Mouse (Mus musculus) erythroid progenitor cell, adult 5-6 weeks (primary cell): ENCODE measurements at regions not wholly inside any gene's neighbourhood (a gene's known extent, or its start where the extent isn't known, plus 50 kb on each side); places are given as distances from the start of the nearest gene placed in this dataset.
A peak's percentile ranks its signal among the peaks of the same experiment; 100 is the strongest.

Experiments used
- ATAC-seq: replicated peaks from 2 replicates; pipeline ENCODE4 v1.8.0; 2016; ENCODE audit warnings: moderate number of reproducible peaks, mild to moderate bottlenecking, moderate TSS enrichment, inconsistent platforms; ENCODE audit not compliant: poor library complexity, low FRiP score, severe bottlenecking

DNA sequence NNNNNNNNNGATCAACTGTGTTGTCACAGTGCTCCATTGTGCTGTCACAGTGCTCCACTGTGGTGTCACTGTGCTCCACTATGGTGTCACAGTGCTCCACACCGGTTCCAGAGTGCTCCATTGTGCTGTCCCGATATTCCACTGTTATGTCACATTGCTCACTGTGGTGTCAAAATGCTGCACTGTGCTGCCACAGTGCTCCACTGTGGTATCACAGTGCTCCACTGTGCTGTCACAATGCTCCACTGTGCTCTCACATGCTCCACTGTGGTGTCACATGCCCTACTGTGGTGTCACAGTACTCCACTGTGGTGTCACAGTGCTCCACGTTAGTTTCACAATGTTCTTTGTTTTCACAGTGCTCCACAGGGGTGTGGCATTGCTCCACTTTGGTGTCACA lies 359.3 kb upstream of the Olfr161 start:
- ATAC-seq: peak; percentile 47; the same call in 1 of the 2 replicates

DNA sequence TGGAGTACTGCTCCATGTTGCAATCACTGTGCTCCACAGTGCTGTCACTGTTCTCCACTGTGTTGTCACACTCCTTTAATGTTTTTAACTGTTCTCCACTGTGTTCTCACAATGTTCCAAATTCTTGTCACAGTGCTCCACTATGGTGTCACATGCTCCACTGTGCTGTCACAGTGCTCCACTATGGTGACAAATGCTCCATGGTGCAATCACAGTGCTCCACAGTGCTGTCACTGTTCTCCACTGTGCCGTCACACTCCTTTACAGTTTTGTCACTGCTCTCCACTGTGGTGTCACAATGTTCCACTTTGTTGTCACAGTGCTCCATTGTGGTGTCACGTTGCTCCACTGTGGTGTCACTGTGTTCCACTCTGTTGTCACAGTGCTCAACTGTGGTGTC lies 358.2 kb upstream of the Olfr161 start:
- no peak for ATAC-seq

DNA sequence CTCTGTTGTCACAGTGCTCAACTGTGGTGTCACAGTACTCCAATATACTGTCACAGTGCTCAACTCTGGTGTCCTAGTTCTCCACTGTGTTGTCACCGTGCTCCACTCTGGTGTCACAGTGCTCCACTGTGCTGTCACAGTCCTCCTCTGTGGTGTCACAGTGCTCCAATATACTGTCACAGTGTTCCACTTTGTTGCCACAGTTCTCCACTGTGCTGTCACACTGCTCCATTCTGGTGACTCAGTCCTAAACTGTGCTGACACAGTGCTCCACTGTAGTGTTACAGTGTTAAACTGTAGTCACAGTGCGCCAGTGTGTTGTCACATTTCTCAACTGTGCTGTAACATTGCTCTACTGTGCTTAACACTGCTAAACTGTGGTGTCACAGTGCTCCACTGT lies 356.8 kb upstream of the Olfr161 start:
- no peak for ATAC-seq

DNA sequence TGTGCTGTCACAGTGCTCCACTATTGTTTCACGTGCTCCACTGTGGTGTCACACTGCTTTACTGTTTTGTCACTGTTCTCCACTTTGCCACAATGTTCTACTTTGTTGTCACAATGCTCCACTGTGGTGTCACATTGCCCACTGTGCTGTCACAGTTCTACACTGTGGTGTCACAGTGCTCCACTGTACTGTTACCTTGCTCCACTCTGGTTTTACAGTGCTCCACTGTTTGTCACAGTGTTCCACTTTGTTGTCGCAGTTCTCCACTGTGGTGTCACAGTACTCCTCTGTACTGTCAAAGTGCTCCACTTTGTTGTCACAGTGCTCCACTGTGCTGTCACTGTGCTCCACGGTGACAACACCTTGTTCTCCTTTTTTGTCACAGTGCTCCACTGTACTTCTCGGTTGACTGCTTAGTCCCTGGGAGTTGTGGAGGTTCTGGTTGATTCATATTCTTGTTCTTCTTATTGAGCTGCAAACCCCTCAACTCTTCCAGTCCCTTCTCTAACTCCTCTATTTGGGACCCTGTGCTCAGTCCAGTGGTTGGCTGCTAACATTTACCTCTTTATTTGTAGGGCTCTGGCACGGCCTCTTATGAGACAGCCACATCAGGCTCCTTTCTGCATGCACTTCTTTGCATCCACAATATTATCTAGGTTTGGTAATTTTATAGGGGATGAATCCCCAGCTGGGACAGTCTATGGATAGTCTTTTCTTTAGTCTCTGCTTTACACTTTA lies 349.7 kb upstream of the Olfr161 start:
- 0 out of 2 replicates have a peak, but pooled peaks have one; percentile 5 for ATAC-seq

DNA sequence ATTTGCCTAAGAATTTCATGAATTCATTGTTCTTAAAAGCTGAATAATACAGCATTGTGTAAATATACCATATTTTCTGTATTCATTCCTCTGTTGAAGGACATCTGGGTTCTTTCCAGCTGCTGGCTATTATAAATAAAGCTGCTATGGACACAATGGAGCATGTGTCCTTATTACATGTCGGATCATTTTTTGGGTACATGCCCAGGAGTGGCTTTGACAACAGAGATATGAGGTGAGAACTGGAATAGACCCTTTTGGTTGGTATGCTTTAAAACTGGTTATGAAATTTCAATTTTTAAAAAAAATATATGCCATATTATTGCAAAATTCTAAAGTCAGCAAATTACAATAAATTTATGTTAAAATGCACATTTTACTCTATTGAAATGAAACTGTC lies 348.9 kb upstream of the Olfr161 start:
- no peak for ATAC-seq

DNA sequence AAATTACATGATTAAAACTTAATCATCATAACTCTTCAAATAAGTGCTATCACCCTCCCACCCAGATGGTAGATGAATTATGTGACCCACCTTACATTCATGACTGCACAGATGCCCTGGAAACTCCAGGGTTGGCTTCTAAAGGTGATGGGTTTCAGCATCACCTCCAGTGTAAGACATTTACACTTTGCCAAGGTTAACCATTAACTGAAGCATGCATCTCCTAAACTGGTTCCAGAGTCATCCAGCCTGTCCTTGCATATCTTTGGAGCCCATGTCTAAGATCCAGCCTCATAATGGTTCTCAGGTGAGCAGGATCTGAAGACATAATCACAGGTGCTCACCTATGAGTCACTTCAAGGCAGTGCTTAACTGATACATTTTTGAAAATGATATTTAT lies 344.4 kb upstream of the Olfr161 start:
- ATAC-seq: 0 out of 2 replicates have a peak, but pooled peaks have one; percentile 43

DNA sequence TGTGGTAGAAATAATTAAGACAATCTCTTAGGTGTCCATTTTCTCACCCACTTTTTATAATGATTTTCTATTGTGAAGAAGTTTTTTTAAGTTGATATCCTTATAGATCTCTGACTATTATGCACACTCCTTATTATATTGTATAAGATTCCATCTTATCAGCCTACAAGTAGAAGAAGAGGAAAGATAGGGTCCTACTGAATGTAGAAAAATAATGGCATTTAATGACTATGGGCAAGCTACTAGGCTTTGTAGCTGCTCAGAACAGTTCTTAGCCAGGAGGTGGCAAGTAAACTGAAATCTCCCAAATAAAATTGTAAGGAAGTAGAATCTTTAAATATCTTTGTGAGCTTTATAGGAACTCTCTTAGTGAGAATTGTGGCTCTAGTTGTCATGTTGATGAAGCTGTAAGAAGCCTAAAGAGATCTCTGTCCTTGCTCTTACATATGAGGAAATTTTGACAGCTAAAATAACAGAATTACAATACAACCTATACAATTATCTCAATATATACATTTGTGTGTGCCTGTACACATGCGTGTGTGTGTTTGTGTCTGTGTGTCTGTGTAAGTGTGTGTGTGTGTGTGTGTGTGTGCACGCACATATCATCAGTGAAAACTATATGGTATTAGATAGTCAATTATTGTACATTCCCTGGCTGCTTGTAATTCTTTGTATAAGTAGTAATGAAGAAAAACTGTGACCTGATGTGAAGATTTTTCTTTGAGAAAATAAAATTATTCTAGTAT lies 343.7 kb upstream of the Olfr161 start:
- ATAC-seq: 0 out of 2 replicates have a peak, but pooled peaks have one; percentile 28

DNA sequence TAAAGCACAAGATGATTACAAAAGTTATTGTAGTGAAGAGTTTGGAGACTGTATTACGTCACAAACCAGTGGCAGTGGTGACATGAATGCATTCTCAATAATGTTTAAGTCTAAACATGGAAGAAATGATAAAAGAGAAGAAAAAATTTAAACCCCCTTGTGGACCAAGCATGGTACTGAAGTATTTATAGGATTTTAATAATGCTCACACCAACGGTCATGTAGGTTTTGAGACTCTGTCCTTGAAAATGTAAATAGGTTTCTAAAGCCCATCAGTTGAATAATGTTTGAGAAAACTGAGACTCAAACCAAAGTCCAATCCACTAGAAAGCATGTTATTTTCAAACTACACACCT lies 343.1 kb upstream of the Olfr161 start:
- no peak for ATAC-seq

DNA sequence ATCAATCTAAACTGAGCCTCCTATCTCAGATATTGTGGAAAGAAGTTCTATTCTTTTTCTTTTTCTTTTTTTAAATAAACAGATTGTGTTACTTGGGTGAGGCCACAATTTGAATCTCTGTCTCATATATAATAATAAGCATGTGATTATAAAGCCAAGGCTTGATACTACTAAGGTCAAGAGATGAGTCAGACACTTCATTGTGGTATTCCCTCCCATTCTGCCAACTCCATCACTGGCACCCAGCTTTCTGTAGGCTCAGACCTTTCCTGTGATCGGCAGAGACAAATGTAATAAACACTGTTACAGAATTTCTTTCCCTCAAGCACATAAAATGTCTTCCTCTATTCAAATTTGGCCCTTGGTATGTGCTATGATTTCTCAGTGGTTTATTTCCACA lies 337.0 kb upstream of the Olfr161 start:
- ATAC-seq: no peak

DNA sequence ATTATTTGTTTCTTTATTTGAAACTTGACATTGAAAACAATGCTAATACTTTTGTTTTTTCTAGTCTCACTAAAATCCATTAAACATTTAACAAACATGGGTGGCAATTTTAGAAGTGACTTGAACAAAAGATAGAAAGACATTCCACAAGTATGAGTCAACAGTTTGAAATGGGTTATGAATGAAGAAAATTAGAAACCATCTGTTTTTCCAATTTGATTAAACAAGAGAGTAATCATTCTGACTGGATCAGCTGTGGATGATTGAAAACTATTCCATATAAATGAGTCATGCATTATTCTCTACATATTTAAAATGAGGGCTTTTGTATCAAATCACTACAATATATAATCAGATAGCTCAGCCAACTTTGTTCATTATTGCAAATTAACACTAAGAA lies 334.8 kb upstream of the Olfr161 start:
- ATAC-seq: no peak

DNA sequence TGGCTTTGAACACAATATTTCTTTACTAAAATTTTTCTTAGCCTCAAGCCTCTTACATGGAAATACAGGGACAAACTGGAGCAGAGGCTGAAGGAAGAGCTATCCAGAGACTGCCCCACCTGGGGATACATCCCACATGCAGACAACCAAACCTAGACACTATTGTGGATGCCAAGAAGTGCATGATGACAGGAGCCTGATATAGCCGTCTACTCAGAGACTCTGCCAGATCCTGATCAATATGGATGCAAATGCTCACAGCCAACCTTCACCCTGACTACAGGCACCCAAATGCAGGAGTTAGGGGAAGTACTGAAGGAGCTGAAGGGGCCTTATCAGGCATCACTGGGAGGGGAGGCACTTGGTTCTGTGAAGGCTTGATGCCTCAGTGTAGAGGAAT lies 325.5 kb upstream of the Olfr161 start:
- no peak for ATAC-seq

DNA sequence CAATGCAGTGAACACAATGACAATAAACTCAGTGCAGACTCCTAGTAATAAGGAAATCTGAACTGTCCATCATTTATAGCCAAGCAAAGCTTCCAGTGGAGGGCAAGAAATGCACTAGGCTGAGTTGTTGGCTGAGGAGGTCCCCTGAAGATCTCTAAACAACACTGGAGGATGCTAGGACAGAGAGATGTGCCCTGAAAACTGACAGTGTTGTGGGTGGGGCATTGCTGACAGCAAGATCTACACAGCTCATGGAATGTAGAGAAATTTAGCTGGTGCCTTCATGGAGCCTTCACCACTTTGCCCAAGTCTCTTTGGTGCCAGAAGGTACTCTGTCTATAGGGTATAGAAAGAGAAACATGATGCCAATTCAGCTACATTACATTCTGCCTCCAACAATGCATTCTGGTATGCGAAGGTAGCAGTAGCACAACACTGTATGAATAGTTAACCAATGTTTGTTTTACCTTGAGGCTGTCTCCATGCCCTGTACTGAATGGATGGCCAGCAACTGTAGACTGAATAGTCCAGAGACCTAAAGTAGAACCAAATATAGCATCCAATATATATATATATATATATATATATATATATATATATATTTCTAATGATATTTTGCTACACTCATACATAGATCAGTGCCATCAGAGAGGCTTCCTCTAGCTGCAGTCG lies 318.9 kb upstream of the Olfr161 start:
- peak; percentile 33; the same call in 1 of the 2 replicates for ATAC-seq

DNA sequence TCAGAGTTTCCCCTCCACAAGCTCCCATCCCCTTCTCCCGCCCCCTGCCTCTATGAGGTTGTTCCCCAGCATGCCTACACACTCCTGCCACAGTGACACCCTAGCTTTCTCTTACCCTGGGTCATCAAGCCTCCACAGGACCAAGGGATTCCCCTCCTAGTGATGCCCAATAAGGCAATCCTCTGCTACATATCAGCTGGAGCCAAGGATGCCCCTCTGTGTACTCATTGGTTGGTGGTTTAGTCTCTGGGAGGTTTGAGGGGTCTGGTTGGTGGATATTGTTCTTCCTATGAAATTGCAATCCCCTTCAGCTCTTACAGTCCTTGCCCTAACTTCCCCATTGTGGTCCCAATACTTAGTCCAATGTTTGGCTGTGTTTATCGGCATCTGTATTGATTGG lies 317.4 kb upstream of the Olfr161 start:
- no peak for ATAC-seq
